8 mouse cellular contexts compared by ENCODE assay signal in genomic region chr2:161338953-161339326, GRCm38 (mm10).
DNase-seq lines count a peak whose midpoint lies in the region; ATAC-seq and TF ChIP-seq lines count a peak whose summit lies in the region.

No protein-coding gene starts in this region.

- peak; percentile 25 for DNase-seq in gastrocnemius, adult 2 months
- no peak for DNase-seq in gastrocnemius, postnatal 10 days
- DNase-seq in ES-E14 (ENCODE audit: low read depth, low spot score) = peak; percentile 28
- DNase-seq in forebrain, embryonic 11.5 days (ENCODE audit: low spot score) = no peak
- DNase-seq in limb, embryonic 14.5 days (ENCODE audit: low spot score) = peak; percentile 71
- no peak for DNase-seq in spleen, postnatal 10 days (ENCODE audit: low spot score in 2 of 2)
- DNase-seq in adrenal gland, postnatal 14 days = no peak
- DNase-seq in heart, adult 8-10 months (ENCODE audit: low spot score) = no peak

- 4% methylated on average over 3 of the region's 3 CpGs for WGBS in forebrain, embryonic 11.5 days
- WGBS in limb, embryonic 14.5 days = 31% methylated on average over 3 of the region's 3 CpGs

- H3K36me3 ChIP-seq in ES-E14 (ENCODE audit: control insufficient read depth, insufficient read depth, low read length, poor library complexity, severe bottlenecking) = no peaks in the 10 kb centered on the region
- no peaks in the 10 kb centered on the region for H3K36me3 ChIP-seq in forebrain, embryonic 11.5 days (ENCODE audit: control insufficient read depth, insufficient read depth, low read length)
- no peaks in the 10 kb centered on the region for H3K36me3 ChIP-seq in limb, embryonic 14.5 days (ENCODE audit: control insufficient read depth, insufficient read depth, low read length)

- peaks cover 0 to 14% of the 10 kb centered on the region in 2 experiments; a peak in 3 of 4 replicates for H3K4me1 ChIP-seq in ES-E14 (ENCODE audit: control insufficient read depth in 2 of 2, insufficient read depth in 2 of 2, low read length in 2 of 2, poor library complexity in 1 of 2)
- peaks cover 13% of the 10 kb centered on the region for H3K4me1 ChIP-seq in forebrain, embryonic 11.5 days (replicated peaks; ENCODE audit: control insufficient read depth, insufficient read depth, low read length)
- peaks cover 12% of the 10 kb centered on the region; the same call in 1 of the 2 replicates for H3K4me1 ChIP-seq in limb, embryonic 14.5 days (ENCODE audit: control insufficient read depth, insufficient read depth, low read length)

- H3K4me2 ChIP-seq in forebrain, embryonic 11.5 days (ENCODE audit: low read depth, low read length, severe bottlenecking) = peak overlapping the region; percentile 27; the same call in 1 of the 2 replicates
- H3K4me2 ChIP-seq in limb, embryonic 14.5 days (replicated peaks; ENCODE audit: low read depth, low read length, severe bottlenecking) = no peak overlapping the region

- no peak overlapping the region for H3K4me3 ChIP-seq in gastrocnemius, adult 2 months
- no peak overlapping the region for H3K4me3 ChIP-seq in ES-E14 (ENCODE audit: insufficient read depth in 1 of 2, low read depth in 1 of 2, low read length in 2 of 2, poor library complexity in 1 of 2, severe bottlenecking in 1 of 2)
- H3K4me3 ChIP-seq in forebrain, embryonic 11.5 days (ENCODE audit: low read depth, low read length) = no peak overlapping the region
- H3K4me3 ChIP-seq in limb, embryonic 14.5 days (replicated peaks; ENCODE audit: low read length) = no peak overlapping the region

- ATAC-seq in forebrain, embryonic 11.5 days (replicated peaks; ENCODE audit: low FRiP score) = peak; percentile 19
- ATAC-seq in limb, embryonic 14.5 days (ENCODE audit: low FRiP score, low read depth) = peak; percentile 55; the same call in 1 of the 2 replicates

- no peak overlapping the region for H3K27ac ChIP-seq in gastrocnemius, adult 2 months
- H3K27ac ChIP-seq in ES-E14 (ENCODE audit: insufficient read depth, low read depth, low read length, poor library complexity, severe bottlenecking) = no peak overlapping the region; the same call in 1 of the 2 replicates
- H3K27ac ChIP-seq in forebrain, embryonic 11.5 days (ENCODE audit: low read depth, low read length) = peak overlapping the region; percentile 48
- 0 out of 2 replicates have a peak overlapping the region, but pooled peaks have one; percentile 55 for H3K27ac ChIP-seq in limb, embryonic 14.5 days (replicated peaks; ENCODE audit: low read depth, low read length)

- intact Hi-C loops in gastrocnemius, adult 2 months (cut with DNase I) = no loop called here

- H3K9me3 ChIP-seq in ES-E14 (ENCODE audit: control insufficient read depth, insufficient read depth, low read depth, low read length) = no peaks in the 10 kb centered on the region
- H3K9me3 ChIP-seq in forebrain, embryonic 11.5 days (ENCODE audit: control insufficient read depth, low read length) = no peaks in the 10 kb centered on the region
- no peaks in the 10 kb centered on the region for H3K9me3 ChIP-seq in limb, embryonic 14.5 days (ENCODE audit: control insufficient read depth, low read length)

- no peak overlapping the region for H3K9ac ChIP-seq in ES-E14 (ENCODE audit: insufficient read depth, low read depth, low read length, poor library complexity, severe bottlenecking)
- H3K9ac ChIP-seq in forebrain, embryonic 11.5 days (ENCODE audit: low read length) = peak overlapping the region; percentile 12; the same call in 1 of the 2 replicates
- H3K9ac ChIP-seq in limb, embryonic 14.5 days (ENCODE audit: low read depth, low read length, severe bottlenecking) = no peak overlapping the region

- no peak for TF ChIP-seq POLR2A in limb, embryonic 14.5 days (IDR thresholded peaks at IDR 0.05; ENCODE audit: borderline replicate concordance, extremely low read depth, insufficient read depth, insufficient read length)

- in situ Hi-C loops in ES-E14 (cut with MboI; ENCODE audit: low sequenced_read_pairs in 2 of 2, unreplicated experiment in 2 of 2) = no loop called here

- peaks cover 5% of the 10 kb centered on the region for H3K27me3 ChIP-seq in forebrain, embryonic 11.5 days (ENCODE audit: control insufficient read depth, insufficient read depth, low read length)
- H3K27me3 ChIP-seq in limb, embryonic 14.5 days (ENCODE audit: control insufficient read depth, insufficient read depth, low read length) = no peaks in the 10 kb centered on the region

- TF ChIP-seq CTCF in gastrocnemius, adult 2 months (IDR thresholded peaks at IDR 0.05) = peak; percentile 39

TF ChIP-seq in ES-E14, 5 proteins besides CTCF, POLR2A, EP300 and RAD21:
- TF ChIP-seq CHD2 (IDR thresholded peaks at IDR 0.05; ENCODE audit: low read depth, low read length) = no peak
TF ChIP-seq in ES-E14: peak in this region for 0.

Comparison
In these comparisons a context has a peak if more than half of its experiments do, and no peak if none do; other contexts are left out.
1. DNase-seq: peak in gastrocnemius, adult 2 months (single experiment), ES-E14 (single experiment) and limb, embryonic 14.5 days (single experiment); none in gastrocnemius, postnatal 10 days (single experiment), forebrain, embryonic 11.5 days (single experiment), spleen, postnatal 10 days (0 of 2), adrenal gland, postnatal 14 days (single experiment) and heart, adult 8-10 months (single experiment).
2. H3K27ac ChIP-seq: peak in forebrain, embryonic 11.5 days (single experiment) and limb, embryonic 14.5 days (single experiment); none in gastrocnemius, adult 2 months (single experiment) and ES-E14 (single experiment).